Comparison of ENCODE assay signal across 28 mouse cellular contexts in genomic region chr6:52672539-52672938, GRCm38 (mm10). TPM values are rescaled to one million over a fixed set of nuclear protein-coding genes. Genes with fewer than 3 reads are reported as not detected.
A peak's percentile ranks its signal among the peaks of the same experiment; 100 is the strongest.
DNase-seq lines count a peak whose midpoint lies in the region; ATAC-seq and TF ChIP-seq lines count a peak whose summit lies in the region.
"Had no signal": no experiment of that assay in that cellular context is flagged by ENCODE, and none has a peak within 500 bp of the region (broad histone marks: within the 10 kb centered on the region; RNA-seq: fewer than 3 reads in every experiment).

No protein-coding gene starts in this region.

- in situ Hi-C loops in CH12.LX (cut with MboI; ENCODE audit: low pct_ligation_motif_present, low pct_unique_long_range_greater_than_20kb, low sequenced_read_pairs) = no loop called here

- H3K79me2 ChIP-seq in CH12.LX (replicated peaks; ENCODE audit: control insufficient read depth, extremely low read depth, insufficient read depth, poor library complexity, severe bottlenecking) = no peaks in the 10 kb centered on the region

- no peak for TF ChIP-seq CTCF in CH12.LX (conservative IDR thresholded peaks at IDR 0.05 in 1 of 2, IDR thresholded peaks at IDR 0.05 in 1 of 2; ENCODE audit: low read depth in 2 of 2, low read length in 2 of 2)

- no peaks in the 10 kb centered on the region for H3K27me3 ChIP-seq in CH12.LX (replicated peaks)
- H3K27me3 ChIP-seq: embryonic facial prominence, embryonic 13.5 days; hindbrain, embryonic 13.5 days; limb, embryonic 15.5 days; liver, embryonic 15.5 days; neural tube, embryonic 13.5 days had no signal

- peak; percentile 82 for ATAC-seq in granulocyte monocyte progenitor cell, adult 5-6 weeks (replicated peaks; ENCODE audit: poor library complexity, severe bottlenecking)
- ATAC-seq in monocyte, adult 5-6 weeks (replicated peaks; ENCODE audit: insufficient number of reproducible peaks, low FRiP score, low TSS enrichment, poor library complexity, severe bottlenecking) = peak; percentile 76
- ATAC-seq: forebrain, embryonic 13.5 days had no signal

- H3K4me1 ChIP-seq in CH12.LX (ENCODE audit: control insufficient read depth in 1 of 2, insufficient read depth in 2 of 2) = peaks cover 0 to 12% of the 10 kb centered on the region in 2 experiments; a peak in 2 of 4 replicates
- H3K4me1 ChIP-seq: embryonic facial prominence, embryonic 13.5 days; hindbrain, embryonic 13.5 days; liver, embryonic 15.5 days had no signal

- dilution Hi-C loops in CH12.LX (cut with MboI; ENCODE audit: extremely low pct_ligation_motif_present, extremely low pct_unique_long_range_greater_than_20kb, low sequenced_read_pairs) = no loop called here

- no peak overlapping the region for H3K27ac ChIP-seq in CH12.LX (ENCODE audit: insufficient read depth, low read depth)
- H3K27ac ChIP-seq: embryonic facial prominence, embryonic 13.5 days; forebrain, embryonic 13.5 days; gastrocnemius, adult 2 months; hindbrain, embryonic 13.5 days; left cerebral cortex, adult 2 months; limb, embryonic 15.5 days; liver, embryonic 15.5 days; neural tube, embryonic 13.5 days had no signal

- no peaks in the 10 kb centered on the region for H3K9me3 ChIP-seq in CH12.LX (replicated peaks; ENCODE audit: low read length)
- H3K9me3 ChIP-seq: embryonic facial prominence, embryonic 13.5 days; forebrain, embryonic 13.5 days; hindbrain, embryonic 13.5 days; limb, embryonic 15.5 days; liver, embryonic 15.5 days; neural tube, embryonic 13.5 days had no signal

- no peak for TF ChIP-seq POLR2A in CH12.LX (IDR thresholded peaks at IDR 0.05; ENCODE audit: low read depth, low read length)

- no peaks in the 10 kb centered on the region for H3K36me3 ChIP-seq in CH12.LX (replicated peaks in 1 of 2; ENCODE audit: control insufficient read depth in 1 of 2, insufficient read depth in 1 of 2, low read length in 1 of 2)
- H3K36me3 ChIP-seq: embryonic facial prominence, embryonic 13.5 days; hindbrain, embryonic 13.5 days; limb, embryonic 15.5 days; liver, embryonic 15.5 days; neural tube, embryonic 13.5 days had no signal

- peak; percentile 30 for DNase-seq in A20 (ENCODE audit: low read depth, low spot score)
- no peak for DNase-seq in CH12.LX (ENCODE audit: extremely low read depth)
- no peak for DNase-seq in right cerebral cortex, postnatal 14 days
- DNase-seq in left cerebral cortex, postnatal 25 days (ENCODE audit: low spot score in 2 of 2) = no peak
- DNase-seq in spleen, postnatal 36 days (ENCODE audit: low spot score in 2 of 2) = no peak
- DNase-seq: adrenal gland, postnatal 25 days; cerebellum, adult 11 months; gastrocnemius, adult 2 months; heart, postnatal 10 days; kidney, adult 11 months; kidney, postnatal 4 days; layer of hippocampus, adult 9-11 months; left cerebral cortex, postnatal 4 days; midbrain, embryonic 14.5 days; right cerebral cortex, postnatal 4 days; thymus, adult 18-20 months; thymus, postnatal 36 days had no signal

- no peak for TF ChIP-seq EP300 in CH12.LX (IDR thresholded peaks at IDR 0.05; ENCODE audit: low read length)

- H3K9ac ChIP-seq in CH12.LX (ENCODE audit: insufficient read depth, low read depth) = no peak overlapping the region
- H3K9ac ChIP-seq: embryonic facial prominence, embryonic 13.5 days; forebrain, embryonic 13.5 days; hindbrain, embryonic 13.5 days; limb, embryonic 15.5 days; liver, embryonic 15.5 days; neural tube, embryonic 13.5 days had no signal

- no peak overlapping the region for H3K4me3 ChIP-seq in CH12.LX (replicated peaks in 1 of 3; ENCODE audit: low read depth in 2 of 3, low read length in 2 of 3, poor library complexity in 1 of 3)
- H3K4me3 ChIP-seq: embryonic facial prominence, embryonic 13.5 days; forebrain, embryonic 13.5 days; gastrocnemius, adult 2 months; hindbrain, embryonic 13.5 days; left cerebral cortex, adult 2 months; limb, embryonic 15.5 days; liver, embryonic 15.5 days; myocyte; neural tube, embryonic 13.5 days had no signal

- intact Hi-C loops in left cerebral cortex, postnatal 25 days (cut with DNase I) = no loop called here

- H3K4me2 ChIP-seq in CH12.LX (ENCODE audit: insufficient read depth, low read depth, poor library complexity, severe bottlenecking) = peak overlapping the region; percentile 38; the same call in 1 of the 2 replicates
- H3K4me2 ChIP-seq: embryonic facial prominence, embryonic 13.5 days; forebrain, embryonic 13.5 days; heart, embryonic 11.5 days; hindbrain, embryonic 13.5 days; limb, embryonic 15.5 days; liver, embryonic 15.5 days; neural tube, embryonic 13.5 days had no signal

- TF ChIP-seq RAD21 in CH12.LX (IDR thresholded peaks at IDR 0.05; ENCODE audit: low read depth, low read length) = no peak

TF ChIP-seq in CH12.LX, 34 proteins besides CTCF, POLR2A, EP300 and RAD21:
- TF ChIP-seq MAZ (IDR thresholded peaks at IDR 0.05; ENCODE audit: low read depth, low read length) (no peak), MXI1 (IDR thresholded peaks at IDR 0.05; ENCODE audit: low read depth, low read length) (no peak)

RNA-seq across cellular contexts. Expression of gene Hibadh, which starts 32.4 kb away (rescaled TPM):
- 32.7 and 38.6 TPM in 2 replicates for total RNA-seq in CH12.LX (2012; rRNA removed)
- 60.4 and 62.7 TPM in 2 replicates for total RNA-seq in CH12.LX (2014; rRNA removed)
- 43.4 and 44.4 TPM in 2 replicates for polyA plus RNA-seq in CH12.LX (2012; ENCODE audit: insufficient read length, low read depth)
- total RNA-seq in granulocyte monocyte progenitor cell, adult 5-6 weeks (2014; fragmentation: Nextera tagmentation) = 70.8 and 77.4 TPM in 2 replicates
- 54.5 and 56.2 TPM in 2 replicates for total RNA-seq in granulocyte monocyte progenitor cell, adult 5-6 weeks (2017)
- total RNA-seq in monocyte, adult 5-6 weeks (2017) = 26.2 to 37.9 TPM (median 30.1 TPM) in 3 replicates
- 10 to 100 TPM; 40.0 to 47.9 TPM for total RNA-seq in left cerebral cortex, postnatal 25 days (2021)

RNA-seq across cellular contexts. Expression of gene Tax1bp1, which starts 41.0 kb away (rescaled TPM):
- total RNA-seq in CH12.LX (2012; rRNA removed) (42.2 and 42.9 TPM in 2 replicates), CH12.LX (2014; rRNA removed) (61.6 and 68.3 TPM in 2 replicates)
- 61.7 and 62.6 TPM in 2 replicates for polyA plus RNA-seq in CH12.LX (2012; ENCODE audit: insufficient read length, low read depth)
- 155 and 165 TPM in 2 replicates for total RNA-seq in granulocyte monocyte progenitor cell, adult 5-6 weeks (2014; fragmentation: Nextera tagmentation)
- 339 and 381 TPM in 2 replicates for total RNA-seq in granulocyte monocyte progenitor cell, adult 5-6 weeks (2017)
- total RNA-seq in monocyte, adult 5-6 weeks (2017) = 415 to 528 TPM (median 519 TPM) in 3 replicates
- total RNA-seq in left cerebral cortex, postnatal 25 days (2021) = 100 to 1,000 TPM; 131 to 132 TPM
